Mouse (Mus musculus): ENCODE results near the gene Dmwd.
A peak's percentile ranks its signal among the peaks of the same experiment; 100 is the strongest.

- TF ChIP-seq CTCF (IDR thresholded peaks at IDR 0.05; ENCODE audit: borderline replicate concordance, insufficient read depth, low read length) (no peak), POLR2A (IDR thresholded peaks at IDR 0.05; ENCODE audit: low read depth, low read length) (peak; percentile 54)
Measured at GRCm38 (mm10) chr7:19092381-19093173, 16.6 kb downstream of the Dmwd start.

All from embryonic fibroblast, embryonic 13.5 days (primary cell).